Mouse (Mus musculus) spleen, postnatal 10 days (tissue): ENCODE data around the gene Cldn15.
A peak's percentile ranks its signal among the peaks of the same experiment; 100 is the strongest.

Source experiments
- DNase-seq, 2 experiments: peaks; one replicate each; pipeline ENCODE4 v3.0.0; 2021 to 2022; ENCODE audit warnings: low spot score in 2 of 2

The Cldn15 gene

GRCm38 (mm10) chr5:136982338-136982930, 16.0 kb downstream of the Cldn15 start:
- DNase-seq: peak in 1 of 2 experiments; percentile 78

GRCm38 (mm10) chr5:136984828-136985227, 18.4 kb downstream of the Cldn15 start:
- DNase-seq: no peak

- DNase-seq: peak in 1 of 2 experiments; percentile 98
Observed at GRCm38 (mm10) chr5:136986695-136987137, 20.3 kb downstream of the Cldn15 start, which contains the start of gene Plod3. Plod3 (plus strand) TSS chr5:136987019.

- peak; percentile 67 to 82 for DNase-seq
Observed at GRCm38 (mm10) chr5:136987138-136987933, 20.9 kb downstream of the Cldn15 start.

- DNase-seq: no peak
Observed at GRCm38 (mm10) chr5:136987934-136988271, 21.5 kb downstream of the Cldn15 start, which contains the start of gene Znhit1. Znhit1 (minus strand) TSS chr5:136988021.

- DNase-seq: peak in 1 of 2 experiments; percentile 40
Observed at GRCm38 (mm10) chr5:136988420-136988819, 22.0 kb downstream of the Cldn15 start.

- no peak for DNase-seq
Observed at GRCm38 (mm10) chr5:136989801-136990200, 23.4 kb downstream of the Cldn15 start.

GRCm38 (mm10) chr5:136999449-136999848, 33.0 kb downstream of the Cldn15 start:
- no peak for DNase-seq

GRCm38 (mm10) chr5:137000612-137001011, 34.2 kb downstream of the Cldn15 start:
- no peak for DNase-seq

- no peak for DNase-seq
Observed at GRCm38 (mm10) chr5:137007276-137007675, 40.9 kb downstream of the Cldn15 start.

- DNase-seq: peak in 1 of 2 experiments; percentile 68
Observed at GRCm38 (mm10) chr5:137009988-137010387, 43.6 kb downstream of the Cldn15 start.

GRCm38 (mm10) chr5:137012401-137012950, 46.1 kb downstream of the Cldn15 start:
- DNase-seq: no peak

- DNase-seq: no peak
Observed at GRCm38 (mm10) chr5:137015913-137016312, 49.5 kb downstream of the Cldn15 start.

- no peak for DNase-seq
Observed at GRCm38 (mm10) chr5:137024318-137024717, 57.9 kb downstream of the Cldn15 start.

- peak; percentile 81 to 90 for DNase-seq
Observed at GRCm38 (mm10) chr5:137025132-137025531, 58.7 kb downstream of the Cldn15 start.
